Mouse (Mus musculus) C2C12 (cell line): Measurements from ENCODE around the gene Bcas3.

Source experiments
- CEBPB ChIP-seq: IDR thresholded peaks from one replicate; pipeline ENCODE4 v1.6.1; 2011; ENCODE audit warnings: low read depth, mild to moderate bottlenecking, control low read depth, moderate library complexity
- CTCF ChIP-seq: IDR thresholded peaks from one replicate; pipeline ENCODE4 v1.5.1; 2011; ENCODE audit not compliant: control insufficient read depth, insufficient read depth, insufficient read length
- MYOD1 ChIP-seq: IDR thresholded peaks from one replicate; pipeline ENCODE4 v1.6.1; 2011; ENCODE audit warnings: low read depth; ENCODE audit not compliant: control insufficient read depth, insufficient read length
- USF1 ChIP-seq: IDR thresholded peaks from one replicate; pipeline ENCODE4 v1.6.1; 2011; ENCODE audit warnings: low read depth, mild to moderate bottlenecking, control low read depth, moderate library complexity

DNA sequence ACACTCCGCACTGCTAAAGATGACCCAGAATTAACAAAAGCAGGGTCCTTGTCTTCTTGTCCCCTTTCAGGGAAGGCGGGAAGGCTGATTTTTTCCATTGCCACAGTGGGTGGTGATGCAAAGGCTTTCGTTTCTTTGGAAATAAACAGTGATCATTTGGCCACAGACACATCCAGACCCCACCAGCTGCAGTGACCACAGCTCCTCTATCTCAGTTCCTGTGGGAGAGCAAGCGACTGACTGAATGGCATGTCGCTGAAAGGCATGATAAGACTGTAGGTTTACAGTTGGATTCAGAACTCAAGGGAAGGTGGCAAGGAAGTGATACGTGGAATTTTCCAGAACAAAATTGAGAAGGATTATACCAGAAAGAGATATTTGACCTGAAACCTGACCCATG, 371.2 kb downstream of the Bcas3 start:
- TF ChIP-seq USF1 (no peak), CTCF (no peak), MYOD1 (no peak), CEBPB (no peak)
